Mouse (Mus musculus) forebrain, embryonic 14.5 days (tissue): ENCODE data around the gene Ankrd39. TPM values are rescaled to one million over a fixed set of nuclear protein-coding genes. Genes with fewer than 3 reads are reported as not detected.

Source experiments
- ATAC-seq: fragments of 200-750 bp; cut with Nextera tagmentation; 2 replicates; pipeline ENCODE4 v1.8.0; 2017; ENCODE audit warnings: mild to moderate bottlenecking, moderate library complexity
- DNase-seq: peaks from one replicate; pipeline ENCODE4 v3.0.0-alpha.2; 2015; ENCODE audit warnings: low spot score
- H3K27ac ChIP-seq: fragments of 300-500 bp; sonication (generic); 2 replicates; pipeline ENCODE4 v1.5.1; 2014; ENCODE audit warnings: low read depth, mild to moderate bottlenecking, control low read depth, low read length, moderate library complexity
- H3K27me3 ChIP-seq: fragments of 300-500 bp; sonication (generic); replicated peaks from 2 replicates; pipeline ENCODE4 v1.6.1; 2014; ENCODE audit warnings: low read length, control low read depth, mixed read lengths; ENCODE audit not compliant: control insufficient read depth, insufficient read depth
- H3K36me3 ChIP-seq: fragments of 300-500 bp; sonication (generic); 2 replicates; pipeline ENCODE4 v1.6.1; 2014; ENCODE audit warnings: low read length, control low read depth; ENCODE audit not compliant: control insufficient read depth, insufficient read depth
- H3K4me1 ChIP-seq: fragments of 300-500 bp; sonication (generic); 2 replicates; pipeline ENCODE4 v1.6.1; 2014; ENCODE audit warnings: antibody characterized with exemption, low read length, control low read depth; ENCODE audit not compliant: control insufficient read depth, insufficient read depth
- H3K4me2 ChIP-seq: fragments of 300-500 bp; sonication (generic); 2 replicates; pipeline ENCODE4 v1.6.1; 2014; ENCODE audit warnings: mild to moderate bottlenecking, control low read depth, low read length
- H3K4me3 ChIP-seq: fragments of 300-500 bp; sonication (generic); 2 replicates; pipeline ENCODE4 v1.5.1; 2014; ENCODE audit warnings: low read depth, low read length, control low read depth
- H3K9ac ChIP-seq: fragments of 300-500 bp; sonication (generic); 2 replicates; pipeline ENCODE4 v1.6.1; 2014; ENCODE audit warnings: mild to moderate bottlenecking, low read length, control low read depth, moderate library complexity
- H3K9me3 ChIP-seq: fragments of 300-500 bp; sonication (generic); replicated peaks from 2 replicates; pipeline ENCODE4 v1.6.1; 2016; ENCODE audit warnings: low read length, control low read depth, mixed read lengths; ENCODE audit not compliant: control insufficient read depth
- WGBS: fragments of 180-500 bp; shearing (Covaris S2); extraction: QIAGEN DNeasy Blood & Tissue Kit; methylation state at CpG from one replicate; pipeline ENCODE4 v1.1.7; 2014; 5-methylcytosine and 5-hydroxymethylcytosine counted together
- polyA plus RNA-seq: library from polyadenylated mRNA; unstranded; fragments of >200 nt; fragmentation: Nextera tagmentation; extraction: Ambion mirVana; gene quantifications from 2 replicates; pipeline ENCODE4 v1.2.1, GENCODE M21; 2014

Ankrd39 gene
- polyA plus RNA-seq, 1 experiment from 2014 or later, result 15.7 TPM

- Histone ChIP-seq H3K9me3 (no peaks in the 10 kb centered on the region), H3K9ac (peak within 1 kb of the TSS; percentile 100), H3K27ac (peak within 1 kb of the TSS; percentile 100), H3K4me2 (peak within 1 kb of the TSS; percentile 99), H3K36me3 (peaks cover 19% of the 10 kb centered on the region), H3K27me3 (no peaks in the 10 kb centered on the region), H3K4me1 (peaks cover 20% of the 10 kb centered on the region), H3K4me3 (peak within 1 kb of the TSS; percentile 99)
- peak; percentile 56 for ATAC-seq
- DNase-seq, result peak; percentile 87
- WGBS, result 1% methylated on average over 58 of the region's 69 CpGs
Measured at GRCm38 (mm10) chr1:36558031-36558993, 11.1 kb upstream of the Ankrd39 start, which contains the start of gene Sema4c. Sema4c (minus strand) TSS chr1:36558349.

DNA sequence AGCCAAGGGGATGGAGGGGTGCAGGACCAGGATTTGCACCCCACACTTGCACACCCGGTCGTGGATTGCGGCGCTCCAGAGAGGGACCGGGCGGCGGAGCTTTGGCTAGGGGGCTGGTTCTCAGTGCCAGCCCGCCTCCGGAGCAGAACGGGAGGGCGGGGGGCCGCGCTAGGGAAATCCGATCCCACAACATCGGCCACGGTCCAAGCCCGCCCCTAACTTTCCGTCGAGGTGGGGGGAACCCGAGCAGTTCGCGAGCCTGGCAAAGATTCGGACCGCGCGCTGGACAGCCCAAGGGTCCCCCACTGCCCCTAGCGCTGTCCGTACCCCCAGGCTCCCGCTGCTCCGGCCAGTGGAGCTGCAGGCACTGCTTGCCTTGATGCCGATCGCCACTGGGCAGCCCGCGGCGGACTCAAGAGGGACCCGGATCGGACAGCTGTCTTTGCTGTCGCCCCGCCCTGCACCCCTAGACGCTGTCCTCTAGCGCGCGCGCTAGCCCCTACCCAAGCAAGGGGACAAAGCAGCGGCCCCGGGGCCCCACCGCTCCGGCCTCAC lies 10.3 kb upstream of the Ankrd39 start:
- DNase-seq, result peak; percentile 82

DNA sequence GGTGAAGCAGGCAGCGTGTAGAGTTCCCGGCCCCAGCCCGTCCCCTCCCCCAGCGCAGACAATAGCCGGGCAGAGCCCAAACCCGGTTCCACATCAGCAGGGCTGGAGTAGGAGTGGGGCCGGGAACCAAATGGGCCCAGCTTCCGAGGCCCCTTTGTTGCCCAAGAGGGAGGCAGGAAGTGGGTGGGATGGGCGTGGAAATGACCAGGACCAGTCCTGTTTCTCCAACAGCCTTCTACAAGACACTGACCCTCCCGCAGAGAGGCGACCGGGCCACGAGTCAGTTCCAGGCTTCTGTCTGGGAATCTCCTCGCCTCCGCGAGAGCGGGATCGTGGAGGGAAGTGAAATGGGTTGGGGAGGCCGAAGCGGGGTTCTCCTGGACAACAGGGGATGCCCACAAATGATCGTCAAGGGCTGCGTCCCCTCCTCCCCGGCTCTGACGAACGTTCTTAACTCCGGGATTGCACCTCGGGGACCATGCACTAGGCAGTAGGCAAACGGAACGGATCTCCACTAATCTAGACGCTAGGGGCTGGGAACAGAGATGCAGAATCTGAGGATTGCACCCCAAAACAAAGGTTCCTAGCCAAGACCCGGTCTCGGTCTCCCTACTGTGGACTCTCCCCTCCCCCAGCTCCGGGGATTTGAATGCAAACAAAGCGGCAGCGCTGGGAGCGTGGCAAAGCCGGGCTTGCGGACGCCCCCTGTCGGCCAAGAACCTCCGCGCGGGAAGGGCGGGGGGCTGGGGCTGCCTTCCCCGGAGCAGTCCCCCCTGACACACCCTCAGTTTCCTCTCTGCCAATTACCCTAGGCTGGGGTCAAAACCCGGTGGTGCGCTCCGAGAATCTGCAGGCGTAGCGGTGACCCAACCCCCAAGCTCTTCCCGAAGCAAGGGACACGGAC lies 9.6 kb upstream of the Ankrd39 start:
- H3K4me2 ChIP-seq, result peak overlapping the region; percentile 99
- H3K4me3 ChIP-seq, result peak overlapping the region; percentile 99
- peak overlapping the region; percentile 100 for H3K27ac ChIP-seq
- peaks cover 34% of the 10 kb centered on the region for H3K36me3 ChIP-seq
- peaks cover 20% of the 10 kb centered on the region for H3K4me1 ChIP-seq
- no peaks in the 10 kb centered on the region for H3K27me3 ChIP-seq
- peak overlapping the region; percentile 100 for H3K9ac ChIP-seq
- ATAC-seq (peak; percentile 84), DNase-seq (peak; percentile 97)
- under 1% methylated on average over 52 of the region's 52 CpGs for WGBS
- no peaks in the 10 kb centered on the region for H3K9me3 ChIP-seq

More for the DNA sequence above, 10.3 kb upstream of the Ankrd39 start:
- Histone ChIP-seq H3K9ac (peak overlapping the region; percentile 100), H3K4me1 (peaks cover 20% of the 10 kb centered on the region), H3K27me3 (no peaks in the 10 kb centered on the region), H3K4me2 (peak overlapping the region; percentile 99), H3K9me3 (no peaks in the 10 kb centered on the region), H3K36me3 (peaks cover 26% of the 10 kb centered on the region), H3K4me3 (peak overlapping the region; percentile 99), H3K27ac (peak overlapping the region; percentile 100)
- peak; percentile 62 for ATAC-seq
- under 1% methylated on average over 48 of the region's 48 CpGs for WGBS

DNA sequence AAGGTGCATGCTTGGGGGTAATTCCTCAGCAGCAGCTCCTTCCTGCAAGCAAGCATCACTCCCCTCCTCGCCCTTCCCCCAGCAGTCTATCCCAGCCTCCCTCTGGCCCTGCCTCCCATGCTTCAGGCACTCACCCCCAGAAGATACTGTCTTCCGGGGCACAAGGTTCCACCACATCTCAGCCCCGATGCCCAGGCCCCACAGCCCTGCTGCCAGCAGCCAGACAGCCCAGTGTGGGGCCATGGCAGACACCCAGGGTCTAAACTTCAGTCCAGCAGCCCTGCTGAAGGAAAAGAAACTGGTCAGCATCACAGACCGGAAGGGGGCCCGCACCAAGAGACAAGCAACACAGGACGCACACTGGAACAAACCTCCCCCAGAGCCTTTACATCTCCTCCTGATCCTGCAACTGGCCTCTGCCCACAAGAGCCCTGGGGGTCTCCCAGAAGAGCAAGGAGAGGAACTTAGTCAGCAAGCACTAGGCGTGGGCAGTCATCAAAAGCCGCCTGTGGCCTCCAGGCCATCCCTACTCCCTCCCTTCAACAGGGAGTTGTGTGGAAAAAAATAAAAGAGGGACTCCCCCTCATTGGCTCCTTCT lies 8.7 kb upstream of the Ankrd39 start:
- WGBS, result 4% methylated on average over 8 of the region's 8 CpGs
- Histone ChIP-seq H3K9ac (peak overlapping the region; percentile 100), H3K4me2 (peak overlapping the region; percentile 99), H3K27ac (peak overlapping the region; percentile 100), H3K4me1 (peaks cover 20% of the 10 kb centered on the region), H3K36me3 (peaks cover 43% of the 10 kb centered on the region), H3K9me3 (no peaks in the 10 kb centered on the region), H3K4me3 (peak overlapping the region; percentile 99), H3K27me3 (no peaks in the 10 kb centered on the region)
- ATAC-seq (no peak), DNase-seq (no peak)

GRCm38 (mm10) chr1:36554633-36555399 lies 7.6 kb upstream of the Ankrd39 start:
- WGBS, result 80% methylated on average over 21 of the region's 21 CpGs
- peak overlapping the region; percentile 99; the same call in 1 of the 2 replicates for H3K4me3 ChIP-seq
- DNase-seq, result no peak
- H3K4me2 ChIP-seq, result peak overlapping the region; percentile 99
- H3K9ac ChIP-seq, result peak overlapping the region; percentile 100
- no peak overlapping the region; the same call in 1 of the 2 replicates for H3K27ac ChIP-seq
- peaks cover 54% of the 10 kb centered on the region for H3K36me3 ChIP-seq
- H3K27me3 ChIP-seq, result no peaks in the 10 kb centered on the region
- peaks cover 20% of the 10 kb centered on the region for H3K4me1 ChIP-seq
- H3K9me3 ChIP-seq, result no peaks in the 10 kb centered on the region
- no peak for ATAC-seq

DNA sequence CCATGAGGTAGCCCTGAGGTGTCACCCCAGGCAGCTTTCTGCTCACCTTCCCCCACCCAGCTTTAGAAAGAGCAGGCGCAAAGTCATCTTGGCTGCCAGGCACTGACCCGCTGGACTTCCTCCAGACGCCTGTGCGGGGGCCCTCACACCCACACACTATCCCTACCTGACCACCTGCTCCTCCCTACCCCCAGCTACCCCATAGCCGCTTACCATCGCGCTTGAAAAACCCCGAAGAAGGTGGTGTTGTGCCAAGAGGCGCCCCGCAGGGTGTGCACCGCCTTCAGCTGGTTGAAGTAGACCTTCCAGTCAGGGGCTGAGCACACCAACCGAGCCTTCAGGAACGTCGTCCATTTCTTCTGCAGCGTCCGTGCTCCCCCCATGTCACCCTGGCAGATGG lies 5.3 kb upstream of the Ankrd39 start:
- ATAC-seq (no peak), DNase-seq (no peak)
- peaks cover 75% of the 10 kb centered on the region for H3K36me3 ChIP-seq
- no peaks in the 10 kb centered on the region for H3K9me3 ChIP-seq
- peaks cover 15% of the 10 kb centered on the region for H3K4me1 ChIP-seq
- H3K4me2 ChIP-seq, result no peak overlapping the region
- no peak overlapping the region for H3K27ac ChIP-seq
- WGBS, result 78% methylated on average over 16 of the region's 16 CpGs
- H3K4me3 ChIP-seq, result no peak overlapping the region
- H3K27me3 ChIP-seq, result no peaks in the 10 kb centered on the region
- no peak overlapping the region for H3K9ac ChIP-seq

GRCm38 (mm10) chr1:36551904-36552303 lies 4.7 kb upstream of the Ankrd39 start:
- H3K27ac ChIP-seq, result no peak overlapping the region
- no peaks in the 10 kb centered on the region for H3K27me3 ChIP-seq
- DNase-seq, result no peak
- peaks cover 17% of the 10 kb centered on the region for H3K4me1 ChIP-seq
- 91% methylated on average over 17 of the region's 17 CpGs for WGBS
- no peak for ATAC-seq
- H3K9me3 ChIP-seq, result no peaks in the 10 kb centered on the region
- no peak overlapping the region for H3K4me2 ChIP-seq
- H3K4me3 ChIP-seq, result no peak overlapping the region
- H3K36me3 ChIP-seq, result peaks cover 76% of the 10 kb centered on the region
- H3K9ac ChIP-seq, result no peak overlapping the region
